Mouse (Mus musculus): ENCODE results near the gene Zbtb38.

- TF ChIP-seq CTCF (IDR thresholded peaks at IDR 0.05; ENCODE audit: control insufficient read depth, insufficient read depth, low read length), result no peak
- no peak for TF ChIP-seq POLR2A (IDR thresholded peaks at IDR 0.05; ENCODE audit: borderline replicate concordance, control insufficient read depth, low read depth, low read length)
These were observed 619 bp downstream of the Zbtb38 start for GRCm38 (mm10) chr9:96751821-96752602.
